Mouse (Mus musculus) G1E (cell line): Measurements from ENCODE around the gene Trpt1. TPM values are rescaled to one million over a fixed set of nuclear protein-coding genes. Genes with fewer than 3 reads are reported as not detected.

Source experiments
- ATAC-seq: 2 replicates; pipeline ENCODE4 v1.8.0; 2016; ENCODE audit warnings: mild to moderate bottlenecking; ENCODE audit not compliant: insufficient number of reproducible peaks, poor library complexity, low FRiP score, severe bottlenecking; ENCODE audit errors: extremely low read depth
- DNase-seq: peaks from one replicate; pipeline ENCODE4 v3.0.0; 2012; ENCODE audit warnings: low spot score
- H3K27me3 ChIP-seq: 2 replicates; pipeline ENCODE4 v1.6.1; 2012; ENCODE audit warnings: mild to moderate bottlenecking, low read length, inconsistent platforms; ENCODE audit not compliant: insufficient read depth
- H3K36me3 ChIP-seq: replicated peaks from 2 replicates; pipeline ENCODE3; 2012; ENCODE audit warnings: mild to moderate bottlenecking, inconsistent platforms
- H3K4me1 ChIP-seq: 2 replicates; pipeline ENCODE4 v1.6.1; 2012; ENCODE audit warnings: low read depth, low read length, inconsistent platforms, mixed read lengths; ENCODE audit not compliant: insufficient read depth
- H3K4me3 ChIP-seq: 2 replicates; pipeline ENCODE4 v1.5.1; 2012; ENCODE audit warnings: low read depth, mild to moderate bottlenecking, inconsistent platforms, low read length, moderate library complexity, mixed read lengths
- H3K9me3 ChIP-seq: replicated peaks from 2 replicates; pipeline ENCODE4 v1.6.1; 2012; ENCODE audit warnings: inconsistent platforms
- CTCF ChIP-seq: IDR thresholded peaks from 2 replicates; pipeline ENCODE4 v1.5.1; 2012; ENCODE audit warnings: low read depth, low read length, inconsistent platforms, mixed read lengths
- GATA1 ChIP-seq: IDR thresholded peaks from 2 replicates; pipeline ENCODE4 v1.6.1; 2012; ENCODE audit warnings: borderline replicate concordance, low read length, inconsistent platforms, mixed read lengths
- GATA2 ChIP-seq: IDR thresholded peaks from 2 replicates; pipeline ENCODE4 v1.6.1; 2012; ENCODE audit warnings: low read depth, low read length, inconsistent platforms, borderline replicate concordance
- POLR2AphosphoS5 ChIP-seq: IDR thresholded peaks from 2 replicates; pipeline ENCODE4 v1.6.1; 2012; ENCODE audit warnings: low read depth, low read length, inconsistent platforms; ENCODE audit not compliant: insufficient replicate concordance
- TAL1 ChIP-seq: conservative IDR thresholded peaks from 2 replicates; pipeline ENCODE4 v1.6.1; 2012; ENCODE audit warnings: low read depth, low read length, inconsistent platforms, mixed read lengths
- polyA plus RNA-seq: library from polyadenylated mRNA; stranded (reverse); fragments of >175 nt; gene quantifications from 2 replicates; pipeline ENCODE4 v1.2.3, GENCODE M21; 2012
- total RNA-seq, 2 experiments: library from RNA; stranded (forward) in 1 of 2; stranded (reverse) in 1 of 2; fragments of 200-1000 nt in 1 of 2; fragments of >200 nt in 1 of 2; fragmentation: Nextera tagmentation in 1 of 2; gene quantifications; 2 replicates each; pipeline ENCODE4 v1.2.3; 2014 to 2017

The Trpt1 gene
- total and polyA plus RNA-seq, 3 experiments, result 1.2 to 2.6 (median 1.6) TPM

DNA sequence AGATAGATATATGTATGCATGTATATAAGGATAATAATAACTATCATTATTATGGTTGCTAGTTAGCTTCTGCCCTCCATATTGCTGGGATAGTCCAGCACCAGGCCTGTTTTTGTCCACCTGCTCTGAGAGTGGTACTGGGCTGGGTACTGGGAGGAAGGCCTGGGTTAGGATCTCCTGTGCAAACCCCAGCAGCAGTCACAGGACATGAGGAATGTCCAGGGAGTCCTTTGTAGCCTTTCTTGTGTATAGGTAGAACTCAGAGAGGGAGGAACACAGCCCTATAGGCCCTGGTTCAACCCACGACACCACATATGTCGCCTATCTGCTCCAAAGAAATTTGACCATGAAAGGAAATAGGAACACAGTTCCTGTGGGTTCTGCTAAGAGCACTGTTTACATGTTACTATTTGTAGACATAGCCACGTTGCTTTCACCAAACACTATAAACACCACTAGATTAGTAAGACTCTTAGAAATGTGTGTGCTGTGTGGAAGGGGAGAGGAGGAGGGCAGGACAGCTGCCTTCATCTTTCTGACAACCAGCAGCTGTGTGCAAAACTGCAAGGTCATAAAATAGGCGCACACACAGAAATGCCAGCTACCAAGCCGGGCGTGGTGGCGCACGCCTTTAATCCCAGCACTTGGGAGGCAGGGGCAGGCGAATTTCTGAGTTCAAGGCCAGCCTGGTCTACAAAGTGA lies 11.1 kb downstream of the Trpt1 start:
- Histone ChIP-seq H3K4me1 (peaks cover 3% of the 10 kb centered on the region; the same call in 1 of the 2 replicates), H3K36me3 (peaks cover 72% of the 10 kb centered on the region), H3K9me3 (no peaks in the 10 kb centered on the region), H3K27me3 (no peaks in the 10 kb centered on the region; the same call in 1 of the 2 replicates), H3K4me3 (no peak overlapping the region)
- TF ChIP-seq POLR2AphosphoS5 (no peak), CTCF (no peak), TAL1 (no peak), GATA1 (no peak), GATA2 (no peak)
- DNase-seq (no peak), ATAC-seq (no peak)

DNA sequence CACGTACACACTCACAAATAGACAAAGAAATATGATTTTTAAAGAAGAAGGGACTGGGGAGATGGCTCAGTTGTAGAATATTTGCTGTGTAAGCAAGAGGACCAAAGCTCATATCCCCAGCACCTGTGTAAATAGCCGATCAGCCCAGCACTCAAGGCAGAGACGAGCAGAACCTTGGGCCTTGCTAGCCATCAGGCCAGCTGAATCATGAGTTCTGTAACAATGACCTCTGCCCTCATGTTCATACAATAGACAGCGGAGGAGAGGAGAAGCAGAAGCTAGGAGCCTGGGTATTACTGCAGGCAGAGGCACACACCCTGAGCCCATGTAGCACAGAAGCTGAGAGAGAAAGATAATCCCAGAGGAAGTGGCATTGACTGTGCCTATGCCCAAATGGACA lies 16.5 kb downstream of the Trpt1 start:
- ATAC-seq (no peak), DNase-seq (no peak)
- TF ChIP-seq CTCF, result no peak
- TF ChIP-seq TAL1, result no peak
- no peak for TF ChIP-seq POLR2AphosphoS5
- no peak for TF ChIP-seq GATA2
- TF ChIP-seq GATA1, result no peak
- peaks cover 75% of the 10 kb centered on the region for H3K36me3 ChIP-seq
- H3K4me1 ChIP-seq, result peaks cover 17% of the 10 kb centered on the region
- no peaks in the 10 kb centered on the region for H3K9me3 ChIP-seq
- no peak overlapping the region for H3K4me3 ChIP-seq
- no peaks in the 10 kb centered on the region; the same call in 1 of the 2 replicates for H3K27me3 ChIP-seq

DNA sequence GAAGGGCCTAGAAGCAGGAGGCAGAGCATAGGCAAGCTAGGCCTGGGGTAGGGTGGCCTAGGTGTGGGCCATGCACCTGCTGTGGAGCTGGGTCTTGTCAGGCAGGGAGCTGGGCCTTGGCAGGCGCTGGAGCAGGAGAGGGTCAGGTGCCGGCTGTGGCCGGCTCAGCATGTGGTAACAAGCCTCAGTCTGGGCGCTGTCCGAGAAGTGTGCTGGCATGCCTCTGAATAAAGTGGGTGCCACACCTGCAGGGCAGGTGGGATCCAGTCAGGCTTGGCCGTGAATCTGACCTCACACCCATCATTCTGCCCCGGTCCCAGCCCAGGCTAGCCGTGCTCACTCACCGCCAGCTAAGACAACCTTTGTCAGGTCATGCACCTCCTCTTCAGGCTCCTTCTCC lies 18.1 kb downstream of the Trpt1 start:
- TF ChIP-seq TAL1 (no peak), POLR2AphosphoS5 (no peak), GATA2 (no peak), GATA1 (no peak), CTCF (no peak)
- Histone ChIP-seq H3K27me3 (no peaks in the 10 kb centered on the region), H3K36me3 (peaks cover 79% of the 10 kb centered on the region), H3K9me3 (no peaks in the 10 kb centered on the region), H3K4me1 (peaks cover 29% of the 10 kb centered on the region), H3K4me3 (no peak overlapping the region)
- no peak for DNase-seq
- ATAC-seq, result no peak

GRCm38 (mm10) chr19:7014481-7015135 lies 18.7 kb downstream of the Trpt1 start:
- ATAC-seq, result no peak
- peaks cover 80% of the 10 kb centered on the region for H3K36me3 ChIP-seq
- TF ChIP-seq GATA1 (no peak), TAL1 (no peak), POLR2AphosphoS5 (no peak), GATA2 (no peak), CTCF (no peak)
- no peaks in the 10 kb centered on the region for H3K9me3 ChIP-seq
- H3K27me3 ChIP-seq, result no peaks in the 10 kb centered on the region
- peaks cover 35% of the 10 kb centered on the region for H3K4me1 ChIP-seq
- no peak for DNase-seq
- H3K4me3 ChIP-seq, result no peak overlapping the region

DNA sequence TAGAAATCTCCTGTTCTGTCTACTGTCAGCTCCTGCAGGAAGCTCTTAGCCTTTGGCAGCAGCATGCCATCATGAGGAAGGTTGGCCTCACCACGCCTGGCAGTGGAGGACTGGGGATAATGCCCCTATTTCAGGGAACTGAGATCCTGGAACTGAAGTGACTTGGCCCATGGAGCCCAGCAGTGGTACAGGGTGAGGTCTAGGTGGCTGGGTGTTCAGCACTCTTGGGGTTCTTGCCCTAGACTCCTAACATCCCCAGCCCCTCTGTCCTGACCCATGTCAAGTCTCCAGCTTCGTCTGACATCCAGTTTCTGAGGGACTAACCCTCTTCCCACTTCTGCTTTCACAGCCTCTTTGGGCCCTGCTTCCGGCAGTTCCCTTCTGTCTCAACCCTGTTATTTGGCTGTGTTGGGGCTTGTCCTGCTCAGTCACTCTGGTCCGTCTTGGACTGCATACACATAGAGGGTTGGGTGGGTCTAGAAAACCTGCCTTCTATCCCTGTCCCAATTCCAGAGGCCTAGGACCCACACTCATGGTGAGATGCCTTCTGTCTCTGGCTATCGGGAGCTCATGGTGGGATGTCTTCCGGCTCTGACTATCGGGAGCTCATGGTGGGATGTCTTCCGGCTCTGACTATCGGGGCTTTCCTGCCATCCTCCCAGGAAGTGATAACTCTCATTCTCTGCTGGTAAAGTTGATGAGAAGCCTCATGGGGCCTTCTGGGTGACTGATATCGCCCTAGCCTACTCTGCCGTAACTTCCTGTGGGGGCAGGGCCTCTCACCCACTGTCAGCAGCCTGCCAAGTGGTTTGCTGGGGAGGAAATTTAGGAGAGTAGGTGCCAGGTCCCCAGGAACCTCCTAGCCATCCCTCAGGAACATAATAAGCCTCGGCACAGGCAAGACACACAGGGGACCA lies 21.9 kb downstream of the Trpt1 start:
- Histone ChIP-seq H3K36me3 (peaks cover 95% of the 10 kb centered on the region), H3K9me3 (no peaks in the 10 kb centered on the region), H3K4me3 (peak overlapping the region; percentile 67), H3K27me3 (no peaks in the 10 kb centered on the region), H3K4me1 (peaks cover 58% of the 10 kb centered on the region)
- no peak for TF ChIP-seq CTCF
- TF ChIP-seq GATA2, result no peak
- TF ChIP-seq GATA1, result no peak
- TF ChIP-seq TAL1, result no peak
- TF ChIP-seq POLR2AphosphoS5, result no peak
- DNase-seq, result peak; percentile 55
- peak; percentile 59 for ATAC-seq

DNA sequence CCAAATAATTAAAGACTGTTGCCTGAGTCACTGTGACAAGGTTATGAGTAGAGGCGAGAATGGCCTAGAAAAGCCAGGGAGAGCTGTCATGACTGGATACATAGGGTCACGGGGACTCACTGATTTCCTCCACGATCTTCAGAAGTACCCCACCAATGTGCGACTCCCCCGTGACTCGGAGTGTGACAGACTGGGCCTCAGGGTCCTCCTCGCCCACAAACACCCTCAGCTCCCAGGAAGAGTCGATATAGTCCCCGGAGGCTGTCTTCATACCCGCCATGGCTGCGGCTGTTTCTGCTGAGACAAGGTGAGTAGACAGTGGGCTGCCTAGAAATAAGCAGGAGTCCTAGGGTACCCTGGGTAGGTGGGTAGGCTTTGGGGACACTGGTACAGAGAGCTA lies 22.6 kb downstream of the Trpt1 start:
- peak overlapping the region; percentile 67 for H3K4me3 ChIP-seq
- ATAC-seq (no peak), DNase-seq (peak; percentile 14)
- no peaks in the 10 kb centered on the region for H3K9me3 ChIP-seq
- H3K36me3 ChIP-seq, result peaks cover 95% of the 10 kb centered on the region
- peaks cover 61% of the 10 kb centered on the region for H3K4me1 ChIP-seq
- no peaks in the 10 kb centered on the region for H3K27me3 ChIP-seq
- TF ChIP-seq TAL1 (no peak), POLR2AphosphoS5 (no peak), GATA2 (no peak), CTCF (no peak), GATA1 (no peak)
